Mouse (Mus musculus) kidney, postnatal 4 days (tissue): ENCODE data around the gene Adipor2.

ENCODE experiments used
- DNase-seq, 2 experiments: peaks; one replicate each; pipeline ENCODE4 v3.0.0; 2021; ENCODE audit warnings: mixed read lengths in 2 of 2

Adipor2 gene

DNA sequence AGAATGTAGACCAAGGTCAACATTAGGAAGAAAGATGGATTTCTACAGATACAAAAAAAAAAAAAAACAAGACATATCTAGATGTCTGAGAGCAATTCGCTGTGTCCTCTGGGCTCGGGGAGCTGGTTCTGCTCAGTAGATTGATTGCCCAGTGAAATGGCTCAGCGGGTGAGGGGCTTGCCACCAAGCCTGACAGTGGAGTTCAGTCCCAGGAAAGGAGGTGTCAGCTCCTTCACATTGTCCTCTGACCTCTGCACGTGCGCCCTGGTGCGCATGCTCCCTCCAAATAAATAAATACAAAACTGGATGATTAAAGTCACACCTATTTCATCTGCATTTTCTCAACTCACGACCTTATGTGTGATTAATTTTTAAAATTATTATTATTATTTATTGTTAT is 1.9 kb upstream of the Adipor2 start:
- no peak for DNase-seq

DNA sequence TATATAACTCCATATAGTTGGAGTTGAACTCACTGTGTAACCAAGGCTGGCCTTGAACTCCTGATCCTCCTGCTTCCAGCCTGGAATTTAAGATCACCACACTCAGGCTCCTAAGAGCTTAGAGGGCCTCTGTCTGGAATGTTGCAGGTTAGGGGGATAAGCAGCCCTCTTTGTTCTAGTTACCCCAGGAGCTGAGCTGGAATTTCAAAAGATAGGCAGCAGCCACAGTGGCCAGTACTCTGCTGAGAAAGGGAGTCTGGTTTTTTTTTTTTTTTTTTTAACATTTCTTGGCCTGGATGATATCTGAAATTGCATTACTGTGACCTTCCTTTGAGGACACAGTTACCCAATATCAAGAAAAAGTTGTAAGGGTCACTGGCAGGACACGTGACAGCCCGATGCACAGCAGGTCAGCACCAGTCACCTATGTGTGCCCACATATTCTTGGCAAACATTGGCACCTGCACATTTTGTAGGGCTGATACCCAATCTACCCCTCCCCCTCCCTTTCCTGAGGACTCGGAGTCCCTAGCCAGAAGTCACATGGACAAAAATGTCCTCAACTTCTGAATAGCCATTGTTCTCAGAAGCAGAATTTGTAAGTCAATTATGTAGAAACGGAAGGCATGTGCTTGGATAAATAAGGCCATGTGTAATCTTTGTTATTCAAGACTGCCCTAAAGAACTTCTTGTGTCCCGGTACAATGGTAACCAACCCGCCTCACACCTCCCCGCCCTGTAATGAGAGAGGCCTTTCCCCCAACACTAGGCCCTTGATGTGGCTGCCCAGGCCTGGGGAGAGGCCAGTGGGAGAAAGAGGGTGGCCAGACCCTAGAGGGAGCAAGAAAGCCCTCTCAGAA is 1.1 kb upstream of the Adipor2 start:
- no peak for DNase-seq

DNA sequence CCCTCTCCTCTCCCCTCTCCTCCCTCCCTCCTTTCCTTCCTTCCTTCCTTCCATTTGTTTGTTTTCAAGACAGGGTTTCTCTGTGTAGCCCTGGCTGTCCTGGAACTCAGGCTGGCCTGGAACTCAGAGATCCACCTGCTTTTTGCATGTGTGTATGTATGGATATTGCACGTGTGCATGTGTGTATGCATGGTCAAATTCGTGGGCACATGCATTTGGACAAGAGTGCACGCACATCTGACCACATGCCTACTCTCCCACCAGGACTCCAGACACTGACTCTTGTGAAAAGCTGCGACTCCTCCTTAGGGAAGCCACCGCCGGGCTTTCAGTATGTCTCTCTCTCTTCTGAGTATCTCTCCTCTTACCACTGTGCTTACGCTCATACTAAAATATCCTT is 317 bp upstream of the Adipor2 start:
- DNase-seq, result no peak

DNA sequence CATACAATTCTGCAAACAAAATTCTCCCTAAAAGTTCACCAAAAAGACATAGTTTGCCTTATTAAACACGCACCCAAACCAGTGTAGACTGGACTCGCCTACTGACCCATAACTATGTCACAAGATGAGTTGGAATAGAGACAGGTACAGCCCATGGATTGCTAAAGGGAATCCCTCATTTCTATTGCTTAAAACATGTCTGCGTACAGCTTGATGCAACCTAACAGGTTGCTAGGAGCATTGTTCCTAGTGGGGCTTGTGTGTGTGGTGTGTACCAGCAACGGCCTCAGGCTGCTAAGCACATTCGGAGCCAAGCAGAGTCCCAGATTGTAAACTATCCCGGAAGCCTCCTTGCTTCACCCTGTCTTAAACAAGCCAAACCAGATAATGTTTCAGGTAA is 861 bp downstream of the Adipor2 start:
- no peak for DNase-seq

DNA sequence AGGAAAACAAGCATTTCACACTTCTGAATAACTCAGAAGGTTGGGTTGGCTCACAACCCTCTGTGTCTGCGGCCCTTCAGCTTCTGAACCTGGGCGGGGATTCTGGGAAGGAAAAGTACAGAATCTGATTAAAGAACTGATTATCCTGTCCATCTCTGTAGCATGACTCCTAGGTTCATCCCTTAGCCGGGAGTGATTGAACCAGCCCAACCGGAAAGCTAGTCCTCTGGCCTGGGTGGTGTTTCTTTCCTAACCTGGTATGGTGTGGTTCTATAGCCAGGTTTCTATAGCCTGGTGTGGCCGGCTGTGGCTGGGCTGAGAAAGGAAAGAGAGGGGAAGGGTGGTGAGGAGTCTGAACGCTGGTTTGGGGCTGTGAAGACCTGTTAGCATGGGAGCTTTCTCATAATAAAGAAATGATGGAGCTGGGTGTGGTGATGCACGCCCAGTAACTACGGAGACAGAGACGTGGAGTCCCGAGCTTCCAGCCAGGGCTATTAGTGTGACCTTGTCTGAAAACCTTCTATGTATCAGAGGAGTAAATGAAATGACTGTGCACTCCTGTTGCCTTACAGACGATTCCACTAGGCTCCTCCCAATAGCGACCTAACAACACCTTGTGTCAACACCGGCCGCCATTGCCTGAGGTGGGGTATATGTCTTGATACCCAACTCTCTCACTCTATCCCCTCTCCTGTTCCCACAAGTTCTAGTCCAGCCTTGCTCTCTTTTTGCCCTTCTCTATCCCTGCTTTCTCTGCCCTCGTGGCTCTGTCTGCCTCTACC is 3.1 kb downstream of the Adipor2 start:
- DNase-seq, result no peak

DNA sequence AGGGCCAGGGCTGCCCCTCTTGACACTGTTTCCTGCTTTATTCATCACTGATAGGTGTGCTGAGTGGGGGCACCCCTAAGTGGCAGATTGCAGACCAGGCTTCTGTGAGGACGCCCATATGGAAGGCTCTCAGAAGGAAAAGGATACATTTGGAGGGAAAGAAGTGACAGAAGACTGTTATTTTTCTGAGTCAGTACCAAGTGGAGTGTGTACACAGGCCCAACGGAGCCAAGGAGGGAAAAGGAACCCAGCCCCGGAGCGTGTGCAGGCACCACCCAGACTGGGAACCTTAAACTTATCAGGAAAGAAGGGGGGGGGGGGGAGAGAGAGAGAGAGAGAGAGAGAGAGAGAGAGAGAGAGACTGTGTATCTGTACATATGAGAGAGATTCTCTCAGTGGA is 4.9 kb downstream of the Adipor2 start:
- no peak for DNase-seq

DNA sequence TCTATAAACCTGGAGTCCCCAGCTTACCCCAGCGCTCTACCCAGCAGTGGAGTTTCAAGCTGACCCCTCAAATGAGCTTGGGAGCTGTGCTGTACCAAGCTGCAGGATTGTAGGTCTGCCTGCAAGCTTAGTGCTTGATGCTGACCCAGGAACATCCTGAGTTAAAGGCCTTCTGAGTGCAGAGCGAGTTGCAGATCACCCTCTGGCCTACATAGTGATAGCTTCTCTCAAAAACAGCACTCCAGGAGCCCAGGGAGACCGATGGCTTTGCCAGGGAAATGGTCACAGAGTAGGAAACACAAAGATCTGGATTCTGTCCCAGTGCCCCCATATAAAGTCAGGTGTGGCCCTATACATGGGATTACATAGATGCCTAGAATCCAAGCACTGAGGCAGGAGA is 6.0 kb downstream of the Adipor2 start:
- DNase-seq, result no peak

DNA sequence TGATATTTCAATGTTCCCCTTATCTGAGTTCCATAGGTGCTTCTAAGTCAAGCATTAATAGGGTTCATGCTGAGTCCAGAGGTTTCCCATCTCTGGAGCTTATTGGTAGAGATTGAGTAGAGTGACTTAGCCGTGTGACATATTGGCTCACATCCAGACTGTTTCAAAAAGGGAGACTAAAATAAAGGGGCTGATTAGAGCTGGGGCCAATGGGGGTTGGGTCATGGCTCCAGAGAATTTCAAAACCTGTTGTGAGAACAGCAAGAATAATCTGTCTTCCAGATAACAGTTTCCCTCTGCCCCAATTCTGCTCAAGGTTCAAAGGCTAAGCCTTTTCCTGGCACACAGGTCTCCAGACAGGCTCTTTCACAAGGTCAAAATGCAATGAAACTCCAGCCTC is 7.7 kb downstream of the Adipor2 start:
- no peak for DNase-seq

DNA sequence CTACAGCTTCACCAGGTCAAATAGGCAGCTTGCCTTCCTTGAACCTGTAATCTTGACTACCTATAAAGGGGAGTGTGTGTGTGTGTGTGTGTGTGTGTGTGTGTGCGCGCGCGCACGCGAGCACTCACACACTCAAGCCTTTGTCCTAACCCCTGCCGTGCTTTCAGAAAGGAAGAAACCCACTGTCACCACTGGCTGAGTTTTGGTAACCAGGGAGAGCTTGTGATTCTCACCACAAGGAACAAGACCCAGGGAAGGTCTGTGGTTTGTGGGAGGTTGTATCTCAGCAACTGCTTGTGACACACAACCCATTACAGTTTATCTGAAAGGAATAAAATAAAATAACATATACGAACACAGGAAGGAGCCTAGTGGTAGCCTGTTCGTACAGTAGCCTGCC is 8.9 kb downstream of the Adipor2 start:
- DNase-seq, result no peak

DNA sequence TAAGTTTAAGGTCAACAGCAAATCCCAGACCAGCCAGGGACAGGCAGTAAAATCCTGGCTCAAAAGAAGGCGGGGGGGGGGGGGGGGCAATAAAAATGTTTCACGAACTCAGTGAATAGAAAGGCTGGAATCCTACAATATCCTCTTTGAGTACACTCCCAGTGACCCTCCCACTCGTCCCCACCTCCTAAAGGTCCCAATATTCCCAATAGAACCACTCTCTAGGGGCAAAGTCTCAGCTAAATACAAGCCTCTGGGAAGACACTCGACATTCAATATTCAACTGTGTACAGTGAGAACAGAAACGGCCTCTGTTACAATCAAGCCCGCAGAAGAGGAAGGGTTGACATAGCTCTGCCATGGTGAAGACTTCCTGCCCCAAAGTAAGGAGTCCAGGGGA is 9.7 kb downstream of the Adipor2 start:
- DNase-seq, result no peak

DNA sequence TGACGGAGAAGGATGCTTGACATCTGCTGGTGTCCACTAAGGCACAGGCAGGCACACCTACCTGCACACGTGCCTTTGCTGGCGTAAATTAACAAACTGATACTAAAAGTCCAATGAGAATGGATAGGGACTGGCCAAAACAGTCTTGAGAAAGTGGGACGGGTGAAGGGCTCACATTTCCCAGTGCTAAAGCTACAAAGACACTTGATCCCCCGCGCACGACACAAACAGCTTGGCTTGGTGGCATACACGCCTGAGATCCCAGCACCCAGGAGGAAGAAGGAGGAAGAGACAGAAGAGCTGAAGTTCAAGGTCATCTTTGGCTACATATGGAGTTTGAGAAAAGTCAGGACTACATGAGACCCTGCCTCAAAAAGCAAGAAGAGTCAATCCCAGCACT is 11.0 kb downstream of the Adipor2 start:
- no peak for DNase-seq

DNA sequence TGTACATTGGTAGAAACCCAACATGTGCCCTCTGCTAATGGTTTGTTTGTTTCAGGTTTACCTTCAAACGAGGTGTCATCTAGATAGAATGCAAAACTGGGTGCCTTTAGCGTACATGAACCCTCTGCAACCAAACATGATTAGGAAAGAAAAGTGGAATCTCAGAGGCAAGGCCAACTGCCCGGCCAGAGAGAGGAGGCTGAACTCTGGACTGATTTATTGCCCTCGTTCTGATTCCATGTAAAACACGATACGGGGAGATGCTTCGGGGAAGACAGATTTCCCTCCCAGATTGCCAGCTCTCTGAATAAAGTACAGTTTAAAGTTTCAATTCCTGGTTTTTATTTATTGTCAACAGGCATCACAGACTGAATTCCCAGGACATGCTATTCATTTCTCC is 12.2 kb downstream of the Adipor2 start:
- DNase-seq, result no peak

DNA sequence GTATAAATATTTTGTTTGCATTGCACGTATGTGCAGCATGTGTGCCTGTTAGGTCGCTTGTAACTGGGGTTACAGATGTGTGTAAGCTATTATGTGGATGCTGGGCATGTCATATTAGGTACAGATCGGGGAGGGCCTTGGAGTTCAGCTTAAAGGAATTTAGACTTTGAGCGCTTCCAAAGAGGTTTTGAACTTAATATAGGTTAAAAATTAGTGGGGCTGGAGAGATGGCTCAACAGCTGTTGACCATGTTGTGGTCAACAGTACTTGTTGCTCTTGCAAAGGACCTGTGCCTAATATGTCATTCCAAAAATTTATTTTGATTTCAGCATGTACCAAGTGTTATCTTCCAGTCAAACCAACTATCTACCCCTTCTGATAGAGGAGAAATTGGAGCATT is 12.7 kb downstream of the Adipor2 start:
- DNase-seq, result no peak

DNA sequence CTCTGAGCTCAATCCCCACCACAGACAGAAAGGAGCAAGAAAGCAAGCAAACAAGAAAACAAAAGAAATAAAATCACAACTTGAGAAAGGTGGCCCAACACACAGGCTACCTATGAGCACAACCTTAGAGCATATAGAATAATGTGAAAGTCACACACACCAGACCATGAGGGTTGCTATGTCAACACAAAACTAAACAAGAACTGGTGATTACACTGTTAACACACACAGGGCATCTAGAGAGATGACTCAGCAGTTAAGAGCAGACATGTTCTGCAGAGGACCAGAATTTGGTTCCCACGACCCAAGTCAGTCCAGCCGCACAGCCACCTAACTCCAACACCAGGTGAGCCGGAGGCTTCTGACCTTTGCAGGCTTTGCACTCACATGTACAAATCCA is 14.5 kb downstream of the Adipor2 start:
- DNase-seq, result no peak

DNA sequence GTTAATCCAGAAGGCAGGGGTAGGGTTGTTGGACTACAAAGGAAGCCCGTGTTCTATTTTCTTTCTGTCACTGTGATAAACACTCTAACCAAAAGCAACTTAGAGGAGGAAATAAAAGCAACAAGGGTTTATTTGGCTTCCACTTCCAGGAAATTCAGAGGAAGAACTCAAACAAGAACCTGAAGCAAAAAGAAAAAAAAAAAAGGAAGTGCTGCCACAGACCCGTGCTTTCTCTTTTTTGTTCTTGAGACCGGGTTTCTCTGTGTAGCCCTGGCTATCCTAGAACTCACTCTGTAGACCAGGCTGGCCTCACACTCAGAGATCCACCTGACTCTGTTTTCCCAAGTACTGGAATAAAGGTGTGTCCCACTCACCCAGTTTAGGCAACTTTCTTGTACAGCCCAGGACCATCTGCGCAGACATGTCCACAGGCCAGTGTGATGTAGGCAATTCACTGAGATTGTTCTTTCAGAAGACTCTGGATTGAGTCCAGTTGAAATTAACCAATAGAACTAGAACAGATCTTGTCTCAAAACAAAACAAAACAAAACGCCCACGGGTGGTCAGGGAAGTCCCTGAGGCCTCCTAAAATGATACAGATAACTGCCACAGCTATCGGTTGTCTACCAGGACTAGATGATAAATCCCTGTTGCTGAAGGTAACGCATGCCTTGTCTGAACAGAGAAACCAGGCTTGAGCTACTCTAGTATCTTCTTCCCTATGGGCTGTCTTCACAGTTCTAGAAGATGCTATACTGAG is 15.8 kb downstream of the Adipor2 start:
- no peak for DNase-seq

DNA sequence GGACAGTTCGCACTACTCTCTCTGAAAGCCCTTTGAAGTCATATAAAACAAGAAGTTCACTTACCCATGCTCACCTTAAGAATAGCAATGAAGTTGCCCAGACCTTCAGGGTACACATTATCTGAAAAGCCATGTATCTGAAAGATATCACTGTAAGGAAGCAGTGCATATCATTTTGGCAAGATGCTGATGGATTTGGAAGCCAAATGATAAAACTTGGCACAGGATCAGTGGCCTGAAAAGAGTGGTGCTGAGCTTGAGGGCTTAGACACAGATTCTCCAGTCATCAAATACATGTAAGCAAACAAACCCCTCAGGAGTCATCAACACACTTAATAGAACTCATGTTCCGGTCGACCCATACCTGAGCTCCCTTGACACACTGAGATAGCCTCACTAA is 16.9 kb downstream of the Adipor2 start:
- DNase-seq, result no peak

DNA sequence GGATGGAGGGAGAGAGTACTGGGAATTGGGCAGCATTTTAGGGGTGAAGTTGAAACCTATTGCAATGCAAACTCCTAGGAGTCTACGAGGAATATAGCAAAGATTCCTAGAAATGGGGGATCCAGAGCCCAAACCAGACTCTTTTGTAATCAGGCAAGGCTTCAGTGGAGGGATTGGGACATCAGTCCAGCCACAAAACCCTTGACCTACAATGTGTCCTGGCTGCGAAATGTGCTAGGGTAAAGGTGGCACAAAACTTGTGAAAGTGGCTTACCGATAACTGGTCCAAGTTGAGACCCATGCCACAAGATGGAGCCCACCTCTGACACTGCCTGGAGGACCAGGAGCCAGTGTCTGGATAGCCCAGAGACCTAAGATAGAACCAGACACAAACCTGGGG is 18.1 kb downstream of the Adipor2 start:
- DNase-seq, result no peak

DNA sequence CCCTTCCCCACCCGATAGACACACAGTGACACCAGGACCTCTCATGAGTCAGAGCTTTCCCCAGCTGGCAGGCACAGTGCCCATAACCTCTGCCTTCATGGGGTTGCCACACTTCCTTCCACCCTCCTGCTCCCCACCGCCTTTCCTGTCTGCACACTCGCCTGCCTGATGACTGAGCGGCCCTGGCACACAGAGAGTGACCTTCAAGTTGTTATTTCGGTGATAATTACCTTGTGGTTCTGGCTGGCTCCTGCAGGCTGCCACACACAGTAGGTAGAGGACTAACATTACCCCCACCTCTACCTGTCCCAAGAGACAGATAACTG is 21.2 kb downstream of the Adipor2 start:
- DNase-seq, result peak; percentile 31 to 54

DNA sequence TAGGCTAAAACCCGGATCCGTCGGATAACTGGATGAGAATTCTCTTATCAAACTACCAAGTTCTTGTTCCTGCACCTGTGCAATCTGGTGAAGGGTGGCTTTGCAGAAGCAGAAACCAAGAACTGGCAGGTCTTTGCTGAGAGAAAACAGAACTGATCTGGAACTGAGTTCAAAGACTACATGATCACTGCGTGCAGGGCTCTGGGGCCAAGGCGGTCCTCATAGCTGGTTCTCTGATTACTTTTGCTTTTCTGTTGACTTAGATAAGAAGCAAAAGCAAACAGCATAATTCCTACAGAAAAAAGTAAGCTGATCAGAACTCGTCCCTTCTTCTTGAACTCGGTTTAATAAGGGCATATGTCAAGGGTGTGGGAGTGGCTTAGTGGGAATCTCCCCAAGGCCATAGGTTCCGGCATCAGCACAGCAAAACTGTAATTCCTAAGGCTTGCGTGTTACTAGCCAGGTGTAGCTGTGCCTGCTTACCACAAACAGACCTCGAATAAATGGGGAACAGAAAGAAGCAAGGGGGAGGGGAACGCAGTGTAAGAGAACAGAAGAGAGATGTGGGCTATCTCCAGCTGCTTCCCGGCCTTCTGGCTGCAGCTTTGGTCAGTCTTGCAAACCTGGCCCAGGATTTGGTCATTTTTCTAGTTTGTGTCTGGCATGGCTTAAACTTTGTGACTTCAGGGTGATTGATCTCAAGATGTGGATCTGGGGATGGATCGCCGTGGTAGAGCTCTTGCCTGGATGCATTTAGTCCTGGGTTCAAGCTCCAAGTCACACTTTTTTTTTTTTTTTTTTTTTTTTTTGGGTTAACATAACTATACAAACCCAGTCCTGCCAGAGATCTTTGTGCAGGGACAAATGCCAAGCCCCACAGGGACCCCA is 21.8 kb downstream of the Adipor2 start:
- no peak for DNase-seq

DNA sequence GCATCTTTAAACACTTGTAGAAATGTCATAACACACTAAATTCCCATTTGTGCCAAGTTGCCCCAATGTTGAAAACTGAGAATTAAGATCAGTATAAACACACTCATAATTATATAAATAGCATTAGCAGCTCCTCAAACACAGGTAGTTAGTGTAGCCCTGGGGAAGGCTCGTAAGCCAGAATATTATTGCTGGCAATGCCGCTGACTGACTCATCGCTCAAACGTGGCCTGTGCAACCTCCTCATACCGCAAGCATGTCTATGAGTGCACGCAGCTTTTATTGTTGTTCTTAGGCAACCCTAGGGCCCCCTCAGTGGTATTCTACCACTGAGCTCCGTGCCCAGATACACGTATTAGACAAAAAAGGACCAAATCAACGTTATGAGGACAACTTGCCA is 24.7 kb downstream of the Adipor2 start:
- DNase-seq, result no peak

DNA sequence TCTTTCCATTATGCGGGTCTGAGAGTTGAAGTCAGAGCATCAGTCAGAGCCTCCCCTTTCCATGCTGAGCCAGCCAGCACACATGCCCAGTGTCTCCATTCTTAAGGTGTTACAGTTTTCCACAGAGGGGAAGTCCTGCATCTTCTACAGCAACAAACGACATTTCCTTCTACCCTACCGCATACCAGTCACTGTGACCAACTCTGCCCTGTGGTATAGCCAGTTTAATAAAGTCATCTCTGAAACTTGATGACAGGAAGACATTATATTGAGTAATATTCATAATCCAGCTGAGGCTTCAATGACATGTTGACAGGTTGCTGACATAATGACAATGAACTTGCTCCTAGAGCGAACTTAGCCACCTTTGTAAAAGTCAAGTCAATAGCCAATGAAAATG is 26.8 kb downstream of the Adipor2 start:
- no peak for DNase-seq

DNA sequence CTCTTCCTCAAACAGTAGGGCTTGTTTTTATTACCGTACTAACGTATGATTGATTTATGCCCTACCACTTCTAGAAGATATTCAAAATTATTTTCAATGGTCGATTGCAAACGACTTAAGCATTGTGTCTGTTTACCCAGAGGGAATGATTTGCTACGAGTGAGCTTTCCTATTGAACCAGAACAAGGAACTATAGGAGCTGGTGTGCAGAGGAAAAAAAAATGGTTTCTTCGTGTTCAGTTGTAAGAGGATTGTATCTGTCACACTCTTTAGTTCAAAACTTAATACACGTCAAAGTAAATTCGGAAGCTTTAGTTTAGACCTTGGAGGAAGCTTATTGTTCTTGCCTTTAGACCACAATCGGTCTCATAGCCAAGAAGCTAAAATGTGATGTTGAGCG is 28.4 kb downstream of the Adipor2 start:
- no peak for DNase-seq

DNA sequence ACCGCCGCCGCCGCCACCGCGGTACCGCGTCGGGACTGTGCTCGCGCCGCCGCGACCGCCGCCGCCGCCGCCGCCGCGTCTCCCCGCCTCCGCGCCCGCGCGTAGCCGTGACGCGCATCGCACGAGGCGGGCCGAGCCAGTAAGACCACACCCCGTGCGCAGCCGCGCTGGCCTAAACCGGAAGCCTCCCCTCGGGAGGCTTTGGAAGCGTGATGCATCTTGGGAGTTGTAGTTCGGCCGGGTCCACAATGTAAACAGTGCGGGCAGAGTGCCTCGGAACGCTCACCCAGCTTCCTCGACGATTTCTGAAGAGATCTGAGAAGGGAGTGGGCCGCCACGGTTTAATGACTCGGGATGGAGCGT is 28.9 kb downstream of the Adipor2 start:
- peak; percentile 96 to 97 for DNase-seq
